Mouse (Mus musculus) urinary bladder, postnatal 4 days (tissue): ENCODE results near the gene Grm8.

Experiments used
- DNase-seq, 2 experiments: peaks; one replicate each; pipeline ENCODE4 v3.0.0; 2021 to 2022; ENCODE audit warnings: low spot score in 2 of 2

Gene Grm8

GRCm38 (mm10) chr6:27646503-27646902, 488.5 kb downstream of the Grm8 start:
- no peak for DNase-seq

GRCm38 (mm10) chr6:27645054-27645453, 489.9 kb downstream of the Grm8 start:
- DNase-seq, result no peak

- no peak for DNase-seq
Observed at GRCm38 (mm10) chr6:27635898-27636297, 499.1 kb downstream of the Grm8 start.

GRCm38 (mm10) chr6:27617472-27617871, 517.5 kb downstream of the Grm8 start:
- DNase-seq, result no peak

GRCm38 (mm10) chr6:27580485-27580884, 554.5 kb downstream of the Grm8 start:
- no peak for DNase-seq

GRCm38 (mm10) chr6:27545516-27545915, 589.5 kb downstream of the Grm8 start:
- no peak for DNase-seq

DNA sequence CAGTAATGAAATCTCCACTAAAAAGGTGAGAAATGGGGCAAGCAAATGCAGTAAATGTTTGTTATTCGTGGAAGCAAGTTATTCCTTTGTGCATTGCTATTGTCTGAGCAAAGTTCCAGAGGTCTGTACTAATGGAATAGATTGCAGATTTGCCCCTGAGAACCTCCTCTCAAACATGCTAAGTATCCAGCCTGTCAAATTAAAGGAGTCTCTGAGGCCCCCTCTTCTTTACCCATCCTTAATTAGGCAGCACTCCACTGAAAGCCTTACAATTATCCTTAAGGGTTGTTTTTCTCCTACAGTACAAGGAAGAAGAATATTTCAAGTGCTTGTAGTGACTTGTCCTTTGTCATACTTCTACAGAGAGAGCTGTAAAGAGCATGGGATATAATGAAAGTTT, 617.4 kb downstream of the Grm8 start:
- DNase-seq, result no peak

- no peak for DNase-seq
Observed at GRCm38 (mm10) chr6:27460998-27461397, 674.0 kb downstream of the Grm8 start.

- DNase-seq, result no peak
Observed at GRCm38 (mm10) chr6:27408473-27408872, 726.5 kb downstream of the Grm8 start.

DNA sequence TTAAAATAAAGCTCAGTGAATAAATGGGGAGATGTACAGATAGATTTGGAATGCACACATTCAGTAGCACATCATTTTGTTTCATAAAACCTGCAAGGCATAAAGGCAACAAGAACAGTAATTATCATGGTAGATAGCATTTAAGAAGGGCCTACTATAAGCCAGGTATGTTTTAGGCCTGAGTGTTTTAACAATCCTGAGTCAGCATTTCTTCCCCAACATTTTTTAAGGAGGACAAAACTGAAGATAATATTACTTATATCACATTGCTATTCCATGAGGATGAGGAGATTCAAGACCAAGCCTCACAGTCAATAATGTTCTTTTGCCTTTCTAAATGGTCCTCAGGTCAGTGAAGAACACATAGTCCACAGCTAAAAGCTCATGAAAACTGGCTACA, 762.6 kb downstream of the Grm8 start:
- no peak for DNase-seq

DNA sequence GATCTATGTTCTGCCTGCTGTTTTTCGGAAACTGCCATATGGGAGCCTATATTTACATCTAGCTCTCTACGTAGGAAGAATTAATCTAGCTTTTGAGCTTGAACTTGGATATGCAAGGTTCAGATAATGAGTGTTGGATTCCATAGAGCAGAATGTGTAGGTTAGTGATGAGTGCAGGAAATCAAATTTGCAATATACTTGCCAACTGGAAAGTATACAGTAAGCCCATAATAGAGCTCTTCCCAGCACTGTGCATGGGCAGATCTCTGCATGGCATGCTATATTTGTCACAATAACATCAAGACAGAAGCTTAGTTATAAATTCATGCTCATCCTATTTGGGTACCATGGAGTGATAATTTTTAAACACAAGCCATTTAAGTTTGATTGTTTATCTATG, 763.9 kb downstream of the Grm8 start:
- no peak for DNase-seq

- DNase-seq, result no peak
Observed at GRCm38 (mm10) chr6:27363775-27364174, 771.2 kb downstream of the Grm8 start.

DNA sequence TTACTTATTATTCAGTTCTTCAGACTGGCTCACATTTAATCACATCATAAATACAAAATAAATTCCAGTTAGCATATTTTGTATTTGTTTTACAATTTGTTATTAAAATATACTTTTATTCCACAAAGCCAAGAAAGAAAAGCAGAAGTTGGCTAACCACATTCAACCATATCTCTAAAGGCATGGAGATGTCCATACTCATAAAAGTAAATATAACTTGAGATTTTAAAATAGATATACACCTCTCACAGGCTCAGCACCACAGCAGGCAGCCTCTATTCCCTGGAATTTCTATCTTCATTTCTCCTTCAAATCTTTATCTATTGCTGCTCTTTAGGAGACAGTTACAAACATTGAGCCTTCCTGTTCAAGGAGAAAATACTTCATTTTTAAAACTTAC, 774.5 kb downstream of the Grm8 start:
- no peak for DNase-seq

DNA sequence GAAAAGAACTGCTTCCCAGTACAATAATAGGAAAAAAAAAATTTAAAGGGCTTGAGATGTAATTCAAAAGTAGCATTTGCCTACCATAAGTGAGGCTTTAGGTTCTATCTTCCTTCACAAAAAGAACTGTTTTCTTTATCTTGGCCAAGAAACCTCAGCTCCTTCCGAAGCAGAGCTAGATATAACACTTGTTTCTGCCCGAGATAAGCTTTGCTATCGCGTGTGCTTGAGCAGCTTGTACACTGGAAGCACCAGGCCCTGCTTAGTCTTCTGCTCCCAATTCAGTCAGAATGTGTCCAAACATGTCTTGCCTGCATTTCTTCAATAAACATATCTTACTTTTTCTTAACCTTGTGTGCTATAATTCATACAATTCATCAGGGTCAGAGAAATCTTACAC, 783.8 kb downstream of the Grm8 start:
- DNase-seq, result no peak

GRCm38 (mm10) chr6:27348272-27348671, 786.7 kb downstream of the Grm8 start:
- DNase-seq, result no peak

DNA sequence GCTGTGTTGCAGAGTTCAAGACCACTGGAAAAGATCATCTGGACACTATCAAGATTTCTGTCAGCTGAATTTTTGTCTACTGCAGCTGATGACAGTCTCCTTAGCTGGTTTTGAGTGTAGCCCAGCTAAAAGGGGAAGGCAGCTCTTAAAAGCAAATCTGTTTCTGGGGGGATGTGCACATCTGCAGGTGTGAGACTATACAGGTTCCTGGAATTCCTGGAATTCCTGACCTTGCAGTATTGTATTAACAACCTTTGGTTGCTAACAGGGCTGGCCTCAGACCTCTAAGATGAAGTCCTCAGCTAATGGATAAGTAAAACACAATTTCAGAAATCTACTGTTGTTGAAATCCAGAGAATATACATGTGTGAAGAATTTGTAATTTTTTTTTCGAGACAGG, 788.7 kb downstream of the Grm8 start:
- DNase-seq, result no peak

DNA sequence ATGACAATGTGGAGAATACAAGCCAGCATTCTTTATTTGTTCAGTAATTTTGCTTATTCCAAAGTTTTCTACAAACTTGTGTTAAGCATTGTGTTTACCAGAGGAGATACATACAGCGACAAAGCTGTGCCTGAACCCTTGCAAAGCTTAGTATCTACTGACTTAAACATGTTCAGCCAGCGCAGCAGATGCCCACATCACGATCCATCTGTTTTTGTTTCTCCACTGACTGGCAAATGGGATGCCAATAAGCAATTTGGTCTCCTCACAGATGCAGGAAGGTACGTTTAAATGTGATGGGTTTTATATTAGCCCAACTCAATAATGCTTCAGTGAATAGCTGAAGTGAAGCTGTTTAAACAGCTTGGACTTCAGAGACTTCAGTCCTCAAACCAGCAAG, 794.8 kb downstream of the Grm8 start:
- no peak for DNase-seq

GRCm38 (mm10) chr6:27318575-27318974, 816.4 kb downstream of the Grm8 start:
- no peak for DNase-seq

GRCm38 (mm10) chr6:27317422-27317821, 817.6 kb downstream of the Grm8 start:
- no peak for DNase-seq

GRCm38 (mm10) chr6:27316018-27316417, 819.0 kb downstream of the Grm8 start:
- no peak for DNase-seq

GRCm38 (mm10) chr6:27314273-27315009, 820.5 kb downstream of the Grm8 start:
- DNase-seq, result no peak

GRCm38 (mm10) chr6:27310401-27310800, 824.6 kb downstream of the Grm8 start:
- DNase-seq, result no peak

GRCm38 (mm10) chr6:27305351-27305750, 829.6 kb downstream of the Grm8 start:
- no peak for DNase-seq

GRCm38 (mm10) chr6:27264972-27265371, 870.0 kb downstream of the Grm8 start:
- DNase-seq, result no peak
